14 mouse cellular contexts compared by ENCODE assay signal in the genomic region with DNA sequence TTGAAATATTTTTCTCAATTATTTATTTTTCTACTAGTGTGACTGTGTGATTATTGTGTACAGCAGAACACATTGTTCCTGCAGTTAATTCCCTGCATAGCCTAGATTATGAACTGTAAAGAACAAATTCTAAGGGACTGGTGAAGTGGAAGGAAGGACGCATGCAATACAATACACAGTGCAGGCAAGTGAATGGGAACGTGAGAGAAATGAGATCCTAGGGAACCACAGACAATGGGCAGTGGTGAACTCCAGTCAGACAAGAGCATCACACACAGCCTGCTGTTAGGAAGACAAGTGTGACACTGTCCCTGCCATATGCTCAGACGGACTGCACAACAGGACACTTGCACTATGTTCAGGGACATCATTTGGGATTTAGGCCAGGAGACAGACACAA. TPM values are rescaled to one million over a fixed set of nuclear protein-coding genes. Genes with fewer than 3 reads are reported as not detected.
DNase-seq lines count a peak whose midpoint lies in the region; ATAC-seq lines count a peak whose summit lies in the region.
"Had no signal": no experiment of that assay in that cellular context is flagged by ENCODE, and none has a peak within 500 bp of the region (broad histone marks: within the 10 kb centered on the region; RNA-seq: fewer than 3 reads in every experiment).

No protein-coding gene starts in this region.

- H3K36me3 ChIP-seq in forebrain, embryonic 10.5 days (replicated peaks): peaks cover 41% of the 10 kb centered on the region
- H3K36me3 ChIP-seq in forebrain, embryonic 15.5 days: no peaks in the 10 kb centered on the region
- no peaks in the 10 kb centered on the region for H3K36me3 ChIP-seq in embryonic facial prominence, embryonic 14.5 days (ENCODE audit: control insufficient read depth, insufficient read depth, low read length)
- H3K36me3 ChIP-seq in hindbrain, embryonic 12.5 days: no peaks in the 10 kb centered on the region
- no peaks in the 10 kb centered on the region for H3K36me3 ChIP-seq in midbrain, embryonic 14.5 days (ENCODE audit: control insufficient read depth, insufficient read depth, low read length)
- H3K36me3 ChIP-seq: kidney, embryonic 15.5 days had no signal

- peak overlapping the region; percentile 76 for H3K27ac ChIP-seq in forebrain, embryonic 10.5 days
- no peak overlapping the region for H3K27ac ChIP-seq in forebrain, embryonic 15.5 days (replicated peaks)
- no peak overlapping the region for H3K27ac ChIP-seq in embryonic facial prominence, embryonic 14.5 days (replicated peaks; ENCODE audit: low read depth, low read length)
- H3K27ac ChIP-seq in hindbrain, embryonic 12.5 days: 0 out of 2 replicates have a peak overlapping the region, but pooled peaks have one; percentile 26
- no peak overlapping the region; the same call in 1 of the 2 replicates for H3K27ac ChIP-seq in midbrain, embryonic 14.5 days (replicated peaks; ENCODE audit: low read depth, low read length)
- H3K27ac ChIP-seq: kidney, embryonic 15.5 days had no signal

- 0 out of 2 replicates have a peak, but pooled peaks cover 6% of the 10 kb centered on the region for H3K27me3 ChIP-seq in forebrain, embryonic 10.5 days (ENCODE audit: poor library complexity, severe bottlenecking)
- no peaks in the 10 kb centered on the region for H3K27me3 ChIP-seq in forebrain, embryonic 15.5 days
- H3K27me3 ChIP-seq in embryonic facial prominence, embryonic 14.5 days (replicated peaks; ENCODE audit: control insufficient read depth, insufficient read depth, low read length): no peaks in the 10 kb centered on the region
- H3K27me3 ChIP-seq in hindbrain, embryonic 12.5 days: no peaks in the 10 kb centered on the region
- H3K27me3 ChIP-seq in midbrain, embryonic 14.5 days (ENCODE audit: control insufficient read depth, insufficient read depth, low read length): no peaks in the 10 kb centered on the region
- H3K27me3 ChIP-seq: kidney, embryonic 15.5 days had no signal

- no peak overlapping the region for H3K4me2 ChIP-seq in forebrain, embryonic 15.5 days (replicated peaks)
- no peak overlapping the region for H3K4me2 ChIP-seq in embryonic facial prominence, embryonic 14.5 days (ENCODE audit: low read depth, low read length)
- H3K4me2 ChIP-seq in hindbrain, embryonic 12.5 days (replicated peaks): no peak overlapping the region
- no peak overlapping the region for H3K4me2 ChIP-seq in midbrain, embryonic 14.5 days (ENCODE audit: low read length)
- H3K4me2 ChIP-seq: kidney, embryonic 15.5 days had no signal

- H3K4me1 ChIP-seq in forebrain, embryonic 10.5 days: peaks cover 64% of the 10 kb centered on the region
- H3K4me1 ChIP-seq in forebrain, embryonic 15.5 days: peaks cover 34% of the 10 kb centered on the region
- H3K4me1 ChIP-seq in embryonic facial prominence, embryonic 14.5 days (ENCODE audit: control insufficient read depth, insufficient read depth, low read length): no peaks in the 10 kb centered on the region
- H3K4me1 ChIP-seq in hindbrain, embryonic 12.5 days: peaks cover 21% of the 10 kb centered on the region
- H3K4me1 ChIP-seq in midbrain, embryonic 14.5 days (ENCODE audit: control insufficient read depth, insufficient read depth, low read length): peaks cover 10% of the 10 kb centered on the region; the same call in 1 of the 2 replicates
- H3K4me1 ChIP-seq: kidney, embryonic 15.5 days had no signal

- no peaks in the 10 kb centered on the region for H3K9me3 ChIP-seq in forebrain, embryonic 10.5 days
- H3K9me3 ChIP-seq in forebrain, embryonic 15.5 days: no peaks in the 10 kb centered on the region
- H3K9me3 ChIP-seq in embryonic facial prominence, embryonic 14.5 days (ENCODE audit: control insufficient read depth, low read length): no peaks in the 10 kb centered on the region
- no peaks in the 10 kb centered on the region for H3K9me3 ChIP-seq in hindbrain, embryonic 12.5 days (replicated peaks)
- no peaks in the 10 kb centered on the region for H3K9me3 ChIP-seq in midbrain, embryonic 14.5 days (ENCODE audit: control insufficient read depth, low read length)
- H3K9me3 ChIP-seq: kidney, embryonic 15.5 days had no signal

- 30% methylated on average over 3 of the region's 3 CpGs for WGBS in forebrain, embryonic 10.5 days
- 5% methylated on average over 3 of the region's 3 CpGs for WGBS in forebrain, embryonic 15.5 days
- WGBS in embryonic facial prominence, embryonic 14.5 days: 69% methylated on average over 3 of the region's 3 CpGs
- 26% methylated on average over 3 of the region's 3 CpGs for WGBS in hindbrain, embryonic 12.5 days
- WGBS in midbrain, embryonic 14.5 days: 12% methylated on average over 3 of the region's 3 CpGs

- H3K4me3 ChIP-seq in forebrain, embryonic 10.5 days: no peak overlapping the region
- H3K4me3 ChIP-seq in forebrain, embryonic 15.5 days: no peak overlapping the region
- H3K4me3 ChIP-seq in embryonic facial prominence, embryonic 14.5 days (ENCODE audit: low read depth, low read length): no peak overlapping the region
- no peak overlapping the region for H3K4me3 ChIP-seq in hindbrain, embryonic 12.5 days
- H3K4me3 ChIP-seq in midbrain, embryonic 14.5 days (replicated peaks; ENCODE audit: low read depth, low read length): no peak overlapping the region
- H3K4me3 ChIP-seq: kidney, embryonic 15.5 days had no signal

- no peak; the same call in 1 of the 2 replicates for ATAC-seq in forebrain, embryonic 15.5 days (replicated peaks)
- peak; percentile 93 for ATAC-seq in embryonic facial prominence, embryonic 14.5 days (ENCODE audit: low read depth)
- peak; percentile 87 for ATAC-seq in hindbrain, embryonic 12.5 days (ENCODE audit: low FRiP score)
- ATAC-seq in midbrain, embryonic 14.5 days (ENCODE audit: low FRiP score, low TSS enrichment): no peak; the same call in 1 of the 2 replicates
- ATAC-seq: Patski had no signal

- no peak overlapping the region for H3K9ac ChIP-seq in forebrain, embryonic 15.5 days (replicated peaks)
- no peak overlapping the region for H3K9ac ChIP-seq in embryonic facial prominence, embryonic 14.5 days (ENCODE audit: low read depth, low read length)
- no peak overlapping the region for H3K9ac ChIP-seq in hindbrain, embryonic 12.5 days
- H3K9ac ChIP-seq in midbrain, embryonic 14.5 days (replicated peaks; ENCODE audit: low read length): no peak overlapping the region; the same call in 1 of the 2 replicates
- H3K9ac ChIP-seq: kidney, embryonic 15.5 days had no signal

- no peak for DNase-seq in forebrain, embryonic 10.5 days (ENCODE audit: extremely low spot score, low spot score)
- peak; percentile 61 for DNase-seq in embryonic facial prominence, embryonic 14.5 days (ENCODE audit: low spot score)
- peak; percentile 18 for DNase-seq in midbrain, embryonic 14.5 days
- no peak for DNase-seq in left cerebral cortex, adult 18-20 months (ENCODE audit: low spot score in 2 of 2)
- DNase-seq in left cerebral cortex, adult 8-10 months (ENCODE audit: low spot score in 2 of 2): no peak
- DNase-seq in adrenal gland, postnatal 14 days: no peak
- DNase-seq: cerebellum, adult 11-12 months; heart, adult 18-20 months; right cerebral cortex, postnatal 25 days had no signal

RNA-seq across cellular contexts. Expression of a gene that starts 21.5 kb away (rescaled TPM):
- polyA plus RNA-seq in forebrain, embryonic 10.5 days (2016; fragmentation: Nextera tagmentation; extraction: Ambion mirVana): 48.4 and 49.3 TPM in 2 replicates
- polyA plus RNA-seq in forebrain, embryonic 15.5 days (2015; fragmentation: Nextera tagmentation; extraction: Ambion mirVana): 15.4 and 15.7 TPM in 2 replicates
- polyA plus RNA-seq in embryonic facial prominence, embryonic 14.5 days (2014; fragmentation: Nextera tagmentation; extraction: Ambion mirVana): 2.5 and 4.3 TPM in 2 replicates
- polyA plus RNA-seq in hindbrain, embryonic 12.5 days (2016; fragmentation: Nextera tagmentation; extraction: Ambion mirVana): 19.9 and 21.2 TPM in 2 replicates
- polyA plus RNA-seq in midbrain, embryonic 14.5 days (2014; fragmentation: Nextera tagmentation; extraction: Ambion mirVana): 6.9 and 7.1 TPM in 2 replicates
- total RNA-seq in left cerebral cortex, adult 18-20 months (2021): 10 to 100 TPM; 23.1 to 23.7 TPM
- total RNA-seq in left cerebral cortex, adult 8-10 months (2022): 10 to 100 TPM; 19.8 to 21.3 (median 21.2) TPM
- 1.7 and 15.3 TPM in 2 replicates for total RNA-seq in adrenal gland, postnatal 14 days (2021)
- total RNA-seq: monocyte, adult 5-6 weeks had no signal

Comparison
In these comparisons a context has a peak if more than half of its experiments do, and no peak if none do; other contexts are left out.
1. H3K27ac ChIP-seq: peak in forebrain, embryonic 10.5 days (single experiment) and hindbrain, embryonic 12.5 days (single experiment); none in forebrain, embryonic 15.5 days (single experiment), embryonic facial prominence, embryonic 14.5 days (single experiment) and midbrain, embryonic 14.5 days (single experiment).
2. DNase-seq: peak in embryonic facial prominence, embryonic 14.5 days (single experiment) and midbrain, embryonic 14.5 days (single experiment); none in forebrain, embryonic 10.5 days (single experiment), left cerebral cortex, adult 18-20 months (0 of 2), left cerebral cortex, adult 8-10 months (0 of 2) and adrenal gland, postnatal 14 days (single experiment).
3. ATAC-seq: peak in embryonic facial prominence, embryonic 14.5 days (single experiment) and hindbrain, embryonic 12.5 days (single experiment); none in forebrain, embryonic 15.5 days (single experiment) and midbrain, embryonic 14.5 days (single experiment).